Mouse (Mus musculus): ENCODE results near the gene Otc. TPM values are rescaled to one million over a fixed set of nuclear protein-coding genes. Genes with fewer than 3 reads are reported as not detected.

Gene Otc
- polyA plus RNA-seq, 1 experiment, result not detected

DNA sequence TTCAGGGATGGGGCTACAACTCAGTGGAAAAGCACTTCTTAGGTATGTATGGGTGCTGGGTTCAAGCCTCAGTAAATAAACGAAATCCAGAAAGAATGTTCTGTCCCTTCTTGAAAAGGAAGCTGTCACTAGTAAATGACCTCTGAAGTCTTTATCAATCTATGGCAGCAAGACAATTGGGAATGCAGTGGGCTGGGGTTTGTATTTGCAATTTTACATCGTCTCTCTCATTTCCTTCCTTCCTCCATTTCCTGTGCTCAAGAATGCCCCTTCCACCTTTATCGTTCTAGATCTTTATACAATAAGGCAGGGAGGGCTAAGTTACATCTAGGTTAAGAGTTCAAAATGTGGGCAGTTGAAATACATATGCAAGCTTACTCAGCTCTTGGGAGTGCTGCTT, 17.5 kb upstream of the Otc start:
- no peaks in the 10 kb centered on the region for H3K4me1 ChIP-seq (ENCODE audit: control insufficient read depth, insufficient read depth, low read length)

GRCm38 (mm10) chrX:10239515-10239914, 12.6 kb upstream of the Otc start:
- no peaks in the 10 kb centered on the region for H3K9me3 ChIP-seq (replicated peaks; ENCODE audit: control insufficient read depth, insufficient read depth, low read length, poor library complexity, severe bottlenecking)
- TF ChIP-seq POLR2A (IDR thresholded peaks at IDR 0.05; ENCODE audit: insufficient read depth, low read length) (no peak), CTCF (IDR thresholded peaks at IDR 0.05; ENCODE audit: low read depth, low read length) (no peak), EP300 (IDR thresholded peaks at IDR 0.05; ENCODE audit: insufficient read depth, low read depth, low read length) (no peak)

More for the DNA sequence above, 17.5 kb upstream of the Otc start:
- no peak for TF ChIP-seq POLR2A (IDR thresholded peaks at IDR 0.05; ENCODE audit: insufficient read depth, low read length)
- TF ChIP-seq EP300 (IDR thresholded peaks at IDR 0.05; ENCODE audit: insufficient read depth, low read depth, low read length), result no peak
- no peak for TF ChIP-seq CTCF (IDR thresholded peaks at IDR 0.05; ENCODE audit: low read depth, low read length)
- no peak overlapping the region for H3K27ac ChIP-seq (ENCODE audit: insufficient read depth, low read length)
- H3K27me3 ChIP-seq (ENCODE audit: control insufficient read depth, insufficient read depth, low read length, poor library complexity, severe bottlenecking), result no peaks in the 10 kb centered on the region
- H3K36me3 ChIP-seq (ENCODE audit: control insufficient read depth, insufficient read depth, low read length, poor library complexity, severe bottlenecking), result no peaks in the 10 kb centered on the region
- H3K9ac ChIP-seq (ENCODE audit: low read depth, poor library complexity, severe bottlenecking), result no peak overlapping the region
- H3K9me3 ChIP-seq (replicated peaks; ENCODE audit: control insufficient read depth, insufficient read depth, low read length, poor library complexity, severe bottlenecking), result no peaks in the 10 kb centered on the region
- H3K4me3 ChIP-seq (ENCODE audit: low read depth, low read length), result no peak overlapping the region

DNA sequence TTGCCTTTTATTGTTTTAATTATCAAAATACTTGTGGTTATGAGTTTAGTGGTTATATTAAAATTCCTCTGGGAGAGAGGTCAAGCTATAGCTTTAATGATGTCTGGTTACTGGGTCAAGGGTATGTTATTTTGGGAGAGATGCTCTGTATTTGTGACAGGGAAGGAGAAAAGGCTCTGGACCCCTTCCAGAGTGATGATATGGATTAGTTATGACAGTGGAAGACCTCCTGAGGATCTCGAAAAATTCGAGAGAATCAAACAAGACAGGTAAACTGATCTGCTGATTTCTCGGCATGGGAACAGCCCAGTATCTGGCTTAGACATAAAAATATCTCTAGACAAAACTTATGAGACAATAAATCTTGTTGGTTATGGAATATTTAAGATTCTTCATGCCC, 8.2 kb upstream of the Otc start:
- TF ChIP-seq CTCF (IDR thresholded peaks at IDR 0.05; ENCODE audit: low read depth, low read length) (no peak), EP300 (IDR thresholded peaks at IDR 0.05; ENCODE audit: insufficient read depth, low read depth, low read length) (no peak), POLR2A (IDR thresholded peaks at IDR 0.05; ENCODE audit: insufficient read depth, low read length) (no peak)
- Histone ChIP-seq H3K4me3 (ENCODE audit: low read depth, low read length) (no peak overlapping the region), H3K36me3 (ENCODE audit: control insufficient read depth, insufficient read depth, low read length, poor library complexity, severe bottlenecking) (no peaks in the 10 kb centered on the region), H3K27ac (ENCODE audit: insufficient read depth, low read length) (no peak overlapping the region), H3K9me3 (replicated peaks; ENCODE audit: control insufficient read depth, insufficient read depth, low read length, poor library complexity, severe bottlenecking) (no peaks in the 10 kb centered on the region), H3K27me3 (ENCODE audit: control insufficient read depth, insufficient read depth, low read length, poor library complexity, severe bottlenecking) (no peaks in the 10 kb centered on the region), H3K9ac (ENCODE audit: low read depth, poor library complexity, severe bottlenecking) (no peak overlapping the region), H3K4me1 (ENCODE audit: control insufficient read depth, insufficient read depth, low read length) (no peaks in the 10 kb centered on the region)

More at GRCm38 (mm10) chrX:10239515-10239914, 12.6 kb upstream of the Otc start:
- Histone ChIP-seq H3K4me1 (ENCODE audit: control insufficient read depth, insufficient read depth, low read length) (no peaks in the 10 kb centered on the region), H3K9ac (ENCODE audit: low read depth, poor library complexity, severe bottlenecking) (no peak overlapping the region), H3K27ac (ENCODE audit: insufficient read depth, low read length) (no peak overlapping the region), H3K27me3 (ENCODE audit: control insufficient read depth, insufficient read depth, low read length, poor library complexity, severe bottlenecking) (no peaks in the 10 kb centered on the region), H3K36me3 (ENCODE audit: control insufficient read depth, insufficient read depth, low read length, poor library complexity, severe bottlenecking) (no peaks in the 10 kb centered on the region), H3K4me3 (ENCODE audit: low read depth, low read length) (no peak overlapping the region)

GRCm38 (mm10) chrX:10251357-10251756, 748 bp upstream of the Otc start:
- Histone ChIP-seq H3K27ac (ENCODE audit: insufficient read depth, low read length) (no peak overlapping the region), H3K4me1 (ENCODE audit: control insufficient read depth, insufficient read depth, low read length) (no peaks in the 10 kb centered on the region), H3K36me3 (ENCODE audit: control insufficient read depth, insufficient read depth, low read length, poor library complexity, severe bottlenecking) (no peaks in the 10 kb centered on the region), H3K9ac (ENCODE audit: low read depth, poor library complexity, severe bottlenecking) (no peak overlapping the region), H3K9me3 (replicated peaks; ENCODE audit: control insufficient read depth, insufficient read depth, low read length, poor library complexity, severe bottlenecking) (no peaks in the 10 kb centered on the region), H3K27me3 (ENCODE audit: control insufficient read depth, insufficient read depth, low read length, poor library complexity, severe bottlenecking) (no peaks in the 10 kb centered on the region), H3K4me3 (ENCODE audit: low read depth, low read length) (no peak overlapping the region)
- TF ChIP-seq EP300 (IDR thresholded peaks at IDR 0.05; ENCODE audit: insufficient read depth, low read depth, low read length), result no peak
- TF ChIP-seq CTCF (IDR thresholded peaks at IDR 0.05; ENCODE audit: low read depth, low read length), result no peak
- no peak for TF ChIP-seq POLR2A (IDR thresholded peaks at IDR 0.05; ENCODE audit: insufficient read depth, low read length)

DNA sequence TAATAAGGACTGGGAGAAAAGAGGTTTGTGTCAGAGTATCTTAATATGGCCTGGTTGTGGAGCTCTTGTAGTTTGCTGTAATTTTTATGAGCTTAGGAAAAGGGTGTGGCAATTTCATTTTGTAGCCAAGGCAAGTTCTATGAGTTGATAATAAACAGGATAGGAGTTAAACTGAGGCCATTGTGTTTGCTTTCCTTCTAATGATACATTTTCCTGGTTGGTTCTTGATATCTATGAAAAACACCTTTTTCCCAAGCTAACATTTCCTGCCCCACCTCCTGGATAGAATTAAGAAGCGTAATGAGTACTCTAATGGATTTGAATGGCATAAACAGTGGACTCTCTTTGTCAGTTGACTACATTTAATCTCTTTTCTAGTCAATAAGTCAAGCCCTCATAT, 5.7 kb downstream of the Otc start:
- TF ChIP-seq CTCF (IDR thresholded peaks at IDR 0.05; ENCODE audit: low read depth, low read length), result no peak
- TF ChIP-seq POLR2A (IDR thresholded peaks at IDR 0.05; ENCODE audit: insufficient read depth, low read length), result no peak
- no peak for TF ChIP-seq EP300 (IDR thresholded peaks at IDR 0.05; ENCODE audit: insufficient read depth, low read depth, low read length)
- H3K27me3 ChIP-seq (ENCODE audit: control insufficient read depth, insufficient read depth, low read length, poor library complexity, severe bottlenecking), result no peaks in the 10 kb centered on the region
- H3K36me3 ChIP-seq (ENCODE audit: control insufficient read depth, insufficient read depth, low read length, poor library complexity, severe bottlenecking), result no peaks in the 10 kb centered on the region
- no peaks in the 10 kb centered on the region for H3K4me1 ChIP-seq (ENCODE audit: control insufficient read depth, insufficient read depth, low read length)
- no peak overlapping the region for H3K27ac ChIP-seq (ENCODE audit: insufficient read depth, low read length)
- no peaks in the 10 kb centered on the region for H3K9me3 ChIP-seq (replicated peaks; ENCODE audit: control insufficient read depth, insufficient read depth, low read length, poor library complexity, severe bottlenecking)
- no peak overlapping the region for H3K4me3 ChIP-seq (ENCODE audit: low read depth, low read length)
- no peak overlapping the region for H3K9ac ChIP-seq (ENCODE audit: low read depth, poor library complexity, severe bottlenecking)

DNA sequence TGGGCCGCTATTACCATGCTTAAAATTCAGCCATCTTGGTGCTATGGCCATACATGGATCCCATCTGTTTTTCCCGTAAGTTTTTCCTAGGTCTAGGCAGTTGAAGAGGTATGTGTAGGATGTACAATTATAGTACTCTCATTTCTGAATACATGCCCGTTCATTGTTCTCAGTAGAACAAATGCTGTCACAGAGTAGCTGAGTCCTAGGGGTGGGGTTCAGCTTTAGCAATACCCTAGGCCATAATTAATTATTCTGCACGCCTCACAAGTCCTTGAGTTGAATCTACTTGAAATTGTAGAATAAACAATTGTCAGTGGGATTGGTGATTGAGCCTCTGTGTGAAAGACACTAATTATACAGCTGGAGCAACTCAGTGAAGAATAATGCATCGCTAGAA, 6.2 kb downstream of the Otc start:
- Histone ChIP-seq H3K27me3 (ENCODE audit: control insufficient read depth, insufficient read depth, low read length, poor library complexity, severe bottlenecking) (no peaks in the 10 kb centered on the region), H3K27ac (ENCODE audit: insufficient read depth, low read length) (no peak overlapping the region), H3K9me3 (replicated peaks; ENCODE audit: control insufficient read depth, insufficient read depth, low read length, poor library complexity, severe bottlenecking) (no peaks in the 10 kb centered on the region), H3K4me1 (ENCODE audit: control insufficient read depth, insufficient read depth, low read length) (no peaks in the 10 kb centered on the region), H3K9ac (ENCODE audit: low read depth, poor library complexity, severe bottlenecking) (no peak overlapping the region), H3K36me3 (ENCODE audit: control insufficient read depth, insufficient read depth, low read length, poor library complexity, severe bottlenecking) (no peaks in the 10 kb centered on the region), H3K4me3 (ENCODE audit: low read depth, low read length) (no peak overlapping the region)
- TF ChIP-seq EP300 (IDR thresholded peaks at IDR 0.05; ENCODE audit: insufficient read depth, low read depth, low read length) (no peak), POLR2A (IDR thresholded peaks at IDR 0.05; ENCODE audit: insufficient read depth, low read length) (no peak), CTCF (IDR thresholded peaks at IDR 0.05; ENCODE audit: low read depth, low read length) (no peak)

All from ES-Bruce4 (cell line).